Mouse (Mus musculus): ENCODE measurements around the gene Adk. TPM values are rescaled to one million over a fixed set of nuclear protein-coding genes. Genes with fewer than 3 reads are reported as not detected.

Gene Adk
- polyA plus RNA-seq, 1 experiment from 2014 or later = 104 TPM

DNA sequence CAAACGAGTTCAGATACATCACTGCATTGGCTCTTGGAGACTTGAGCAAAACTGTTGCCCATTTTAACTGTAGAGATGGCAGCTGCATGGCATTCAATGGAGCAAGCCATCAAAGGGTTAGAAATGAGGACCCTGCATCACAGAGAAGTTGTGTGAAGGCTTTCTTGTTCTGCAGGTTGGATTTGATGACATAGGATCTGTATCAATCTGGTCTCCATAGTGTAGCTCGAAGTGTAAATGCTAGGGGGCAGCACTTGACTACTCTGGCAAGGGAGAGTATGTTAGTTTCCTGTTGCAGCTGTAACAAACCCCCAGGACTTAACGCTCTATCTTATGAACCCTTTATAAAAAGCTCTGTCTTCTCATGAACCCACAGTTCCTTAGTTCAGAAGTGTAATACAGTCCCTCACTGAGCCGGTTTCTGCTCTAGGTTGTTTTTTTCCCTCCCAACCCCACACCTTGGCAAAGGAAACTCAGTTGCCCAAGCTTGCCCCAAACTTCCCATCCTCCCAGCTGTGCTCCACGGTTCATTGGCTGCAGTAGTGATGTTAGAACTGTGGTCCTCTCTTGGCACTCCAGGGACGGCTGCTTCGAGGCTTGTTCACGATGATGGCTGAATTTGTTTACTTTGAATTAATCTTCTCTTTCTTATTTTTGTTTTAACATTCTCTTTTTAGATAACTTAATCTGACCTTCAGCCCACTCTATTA lies 91.2 kb downstream of the Adk start:
- Histone ChIP-seq H3K4me3 (no peak overlapping the region), H3K4me2 (no peak overlapping the region), H3K9ac (no peak overlapping the region), H3K27ac (peak overlapping the region; percentile 57), H3K4me1 (peaks cover 23% of the 10 kb centered on the region; the same call in 1 of the 2 replicates), H3K27me3 (no peaks in the 10 kb centered on the region), H3K36me3 (ENCODE audit: poor library complexity, severe bottlenecking) (no peaks in the 10 kb centered on the region), H3K9me3 (replicated peaks) (no peaks in the 10 kb centered on the region)
- WGBS = 42% methylated on average over 8 of the region's 8 CpGs
- peak; percentile 69 for ATAC-seq

DNA sequence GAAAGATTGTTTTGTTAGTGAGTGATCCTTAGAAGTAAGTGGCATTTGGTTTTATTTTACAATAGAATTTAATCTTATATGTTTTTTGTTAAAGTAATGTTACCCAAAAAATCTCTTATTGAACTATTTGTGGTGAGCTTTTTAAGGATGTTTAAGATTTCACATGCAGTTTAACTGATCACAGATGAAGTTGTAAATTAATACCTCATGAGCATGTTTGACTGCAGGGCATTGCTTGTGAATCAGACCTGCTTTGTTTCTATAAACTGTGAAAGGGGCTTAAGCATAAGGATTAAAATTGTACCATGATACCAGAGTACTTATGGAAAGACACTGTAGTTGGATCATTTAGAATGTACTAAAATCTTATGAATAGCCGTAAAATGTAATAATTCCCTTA lies 94.8 kb downstream of the Adk start:
- 92% methylated on average over 1 of the region's 1 CpGs for WGBS
- Histone ChIP-seq H3K4me2 (no peak overlapping the region), H3K9ac (no peak overlapping the region), H3K27me3 (no peaks in the 10 kb centered on the region), H3K36me3 (ENCODE audit: poor library complexity, severe bottlenecking) (no peaks in the 10 kb centered on the region), H3K4me1 (peaks cover 23% of the 10 kb centered on the region; the same call in 1 of the 2 replicates), H3K9me3 (replicated peaks) (no peaks in the 10 kb centered on the region), H3K4me3 (no peak overlapping the region), H3K27ac (no peak overlapping the region)
- ATAC-seq = no peak

DNA sequence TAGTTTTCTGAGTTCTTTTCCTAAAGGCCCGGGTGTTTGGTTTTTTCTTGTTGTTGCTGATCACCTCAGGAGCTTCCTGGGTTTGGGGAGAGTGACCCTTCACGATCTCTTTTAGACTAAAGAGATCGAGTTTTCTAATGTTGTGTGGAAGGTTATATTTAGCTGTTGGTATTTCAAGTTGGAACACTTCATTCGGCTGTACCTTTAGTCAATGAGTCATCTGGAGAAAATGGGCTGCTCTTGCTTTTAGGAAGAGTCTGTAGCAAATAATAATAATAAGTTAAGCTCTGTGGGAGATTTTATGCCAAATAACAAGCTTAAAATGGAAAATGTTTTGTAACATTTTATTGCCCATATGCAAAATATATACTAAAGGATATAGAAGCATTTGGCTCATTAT lies 97.9 kb downstream of the Adk start:
- Histone ChIP-seq H3K27ac (no peak overlapping the region), H3K4me1 (peaks cover 5% of the 10 kb centered on the region; the same call in 1 of the 2 replicates), H3K9me3 (replicated peaks) (no peaks in the 10 kb centered on the region), H3K9ac (no peak overlapping the region), H3K36me3 (ENCODE audit: poor library complexity, severe bottlenecking) (no peaks in the 10 kb centered on the region), H3K4me3 (no peak overlapping the region), H3K4me2 (no peak overlapping the region), H3K27me3 (no peaks in the 10 kb centered on the region)
- ATAC-seq = no peak
- WGBS = 89% methylated on average over 4 of the region's 4 CpGs

DNA sequence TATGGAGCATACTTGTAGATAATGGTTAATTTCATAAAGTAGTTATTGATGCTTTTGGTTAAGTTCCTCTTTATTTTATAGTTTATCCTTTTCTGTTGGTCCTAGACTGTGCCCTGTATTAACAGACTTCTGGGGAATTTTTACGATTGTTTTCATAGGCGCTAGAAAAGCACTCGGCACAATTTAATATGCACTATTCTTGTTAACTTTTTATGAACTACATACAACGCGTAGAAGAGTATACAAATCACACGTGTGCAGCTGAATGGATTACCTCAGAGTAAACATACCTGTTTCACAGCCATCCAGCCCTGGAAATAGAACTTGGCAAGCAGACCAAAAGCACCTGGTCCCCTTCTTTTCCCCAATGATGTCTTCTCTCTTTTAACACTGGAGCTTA lies 99.7 kb downstream of the Adk start:
- Histone ChIP-seq H3K9ac (no peak overlapping the region), H3K4me2 (no peak overlapping the region), H3K27ac (no peak overlapping the region), H3K36me3 (ENCODE audit: poor library complexity, severe bottlenecking) (no peaks in the 10 kb centered on the region), H3K9me3 (replicated peaks) (no peaks in the 10 kb centered on the region), H3K4me1 (no peaks in the 10 kb centered on the region), H3K27me3 (no peaks in the 10 kb centered on the region), H3K4me3 (no peak overlapping the region)
- ATAC-seq = no peak
- WGBS = 94% methylated on average over 6 of the region's 6 CpGs

DNA sequence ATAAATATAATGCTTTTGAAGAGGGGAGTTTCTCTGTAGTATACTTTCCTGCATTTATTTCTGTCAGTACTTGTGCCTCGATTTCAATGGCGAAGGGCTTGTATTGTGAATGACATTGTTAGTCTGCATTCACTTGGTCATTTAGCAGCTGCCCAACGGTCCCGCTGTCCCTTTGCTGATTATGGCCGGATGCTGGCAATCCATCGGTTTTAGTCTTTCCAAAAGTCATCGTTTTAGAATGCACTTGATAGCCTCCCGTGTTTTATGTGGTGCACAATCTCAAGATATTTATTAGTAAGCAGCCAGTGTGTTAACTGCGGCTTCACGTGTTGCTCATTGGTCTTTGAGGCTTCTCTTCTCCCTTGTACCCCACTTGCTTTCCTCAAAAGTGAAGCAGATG lies 113.3 kb downstream of the Adk start:
- Histone ChIP-seq H3K27me3 (no peaks in the 10 kb centered on the region), H3K9ac (no peak overlapping the region), H3K9me3 (replicated peaks) (no peaks in the 10 kb centered on the region), H3K36me3 (ENCODE audit: poor library complexity, severe bottlenecking) (no peaks in the 10 kb centered on the region), H3K4me3 (no peak overlapping the region), H3K4me1 (peaks cover 10% of the 10 kb centered on the region; the same call in 1 of the 2 replicates), H3K27ac (no peak overlapping the region), H3K4me2 (no peak overlapping the region)
- 39% methylated on average over 10 of the region's 10 CpGs for WGBS
- no peak for ATAC-seq

DNA sequence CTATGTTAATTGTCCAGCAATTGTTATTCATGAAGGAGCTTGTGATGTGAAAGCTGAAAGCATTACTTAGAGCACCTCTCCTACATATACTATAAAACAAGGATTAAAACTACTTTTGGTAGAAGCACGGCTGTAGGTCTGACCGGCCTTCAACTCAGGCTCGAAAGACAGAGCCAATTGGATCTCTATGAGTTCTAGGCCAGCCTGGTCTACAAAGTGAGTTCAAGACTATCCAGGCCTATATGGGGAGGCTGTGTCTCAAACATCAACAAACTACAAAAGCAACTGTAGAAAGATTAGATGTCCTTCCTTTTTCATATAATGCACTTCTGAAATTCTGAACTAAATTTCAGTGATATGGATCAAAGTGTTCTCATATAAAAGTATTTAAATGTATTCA lies 113.7 kb downstream of the Adk start:
- ATAC-seq = no peak
- Histone ChIP-seq H3K9ac (no peak overlapping the region), H3K27ac (no peak overlapping the region), H3K9me3 (replicated peaks) (no peaks in the 10 kb centered on the region), H3K4me3 (no peak overlapping the region), H3K36me3 (ENCODE audit: poor library complexity, severe bottlenecking) (no peaks in the 10 kb centered on the region), H3K4me1 (peaks cover 10% of the 10 kb centered on the region; the same call in 1 of the 2 replicates), H3K27me3 (no peaks in the 10 kb centered on the region), H3K4me2 (no peak overlapping the region)
- 63% methylated on average over 3 of the region's 3 CpGs for WGBS

DNA sequence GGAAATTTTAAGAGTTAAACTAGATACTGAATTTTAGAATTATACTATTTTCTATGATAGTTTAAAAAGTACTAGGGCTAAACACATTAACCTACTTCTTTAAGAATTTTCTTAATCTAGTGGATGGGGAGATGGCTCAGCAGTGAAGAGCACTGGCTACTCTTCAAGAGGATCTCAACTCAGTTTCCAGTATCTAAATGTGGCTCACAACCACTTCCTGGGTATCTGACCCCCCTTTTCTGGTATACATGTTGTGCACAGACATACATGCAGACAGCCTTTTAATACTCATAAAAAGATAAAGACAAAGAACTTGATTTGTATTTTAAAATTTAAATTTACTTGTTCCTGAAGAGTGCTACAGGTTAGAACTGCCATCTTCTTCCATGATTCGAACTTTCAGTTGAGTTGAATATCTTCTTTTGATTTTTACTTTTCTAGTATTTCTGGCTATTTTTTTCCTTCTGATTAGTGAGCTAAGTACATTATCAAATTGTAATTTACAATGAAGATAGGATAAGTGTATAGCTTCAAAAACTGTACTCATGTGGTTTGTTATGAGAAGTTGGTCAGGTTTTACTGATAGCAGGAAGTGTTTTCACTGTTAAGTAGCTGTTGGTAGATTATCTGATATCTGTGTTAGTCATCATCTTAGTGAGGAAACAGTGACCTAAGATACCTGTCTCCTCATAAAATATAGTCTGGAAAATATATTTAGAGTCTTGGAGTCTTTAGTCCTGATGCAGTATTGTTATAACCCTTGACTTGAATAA lies 121.8 kb downstream of the Adk start:
- Histone ChIP-seq H3K9ac (no peak overlapping the region), H3K9me3 (replicated peaks) (no peaks in the 10 kb centered on the region), H3K4me3 (no peak overlapping the region), H3K27me3 (no peaks in the 10 kb centered on the region), H3K4me2 (no peak overlapping the region), H3K36me3 (ENCODE audit: poor library complexity, severe bottlenecking) (no peaks in the 10 kb centered on the region), H3K4me1 (no peaks in the 10 kb centered on the region), H3K27ac (no peak overlapping the region)
- ATAC-seq = no peak
- WGBS = 92% methylated on average over 1 of the region's 1 CpGs

DNA sequence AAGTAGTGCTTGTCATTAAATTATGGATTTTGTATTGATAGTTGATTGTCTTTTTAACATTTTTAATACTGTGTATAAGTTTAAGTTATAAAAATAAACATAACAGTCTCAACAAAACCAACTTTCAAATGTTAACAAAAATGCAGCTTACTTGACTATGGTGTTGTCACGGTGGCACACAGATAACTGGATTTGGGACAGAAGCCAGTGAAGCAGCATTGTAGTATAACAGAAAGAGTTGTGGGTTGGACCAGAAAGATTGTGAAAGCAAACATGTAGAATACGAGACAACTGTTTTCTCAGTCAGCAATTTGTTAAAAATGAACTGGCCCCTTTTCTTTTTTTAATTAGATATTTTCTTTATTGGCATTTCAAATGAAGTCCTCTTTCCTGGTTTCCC lies 122.4 kb downstream of the Adk start:
- no peak overlapping the region for H3K9ac ChIP-seq
- no peak overlapping the region for H3K4me3 ChIP-seq
- 86% methylated on average over 2 of the region's 2 CpGs for WGBS
- ATAC-seq = no peak
- no peaks in the 10 kb centered on the region for H3K4me1 ChIP-seq
- no peaks in the 10 kb centered on the region for H3K9me3 ChIP-seq (replicated peaks)
- no peaks in the 10 kb centered on the region for H3K27me3 ChIP-seq
- no peaks in the 10 kb centered on the region for H3K36me3 ChIP-seq (ENCODE audit: poor library complexity, severe bottlenecking)
- H3K27ac ChIP-seq = no peak overlapping the region
- no peak overlapping the region for H3K4me2 ChIP-seq

DNA sequence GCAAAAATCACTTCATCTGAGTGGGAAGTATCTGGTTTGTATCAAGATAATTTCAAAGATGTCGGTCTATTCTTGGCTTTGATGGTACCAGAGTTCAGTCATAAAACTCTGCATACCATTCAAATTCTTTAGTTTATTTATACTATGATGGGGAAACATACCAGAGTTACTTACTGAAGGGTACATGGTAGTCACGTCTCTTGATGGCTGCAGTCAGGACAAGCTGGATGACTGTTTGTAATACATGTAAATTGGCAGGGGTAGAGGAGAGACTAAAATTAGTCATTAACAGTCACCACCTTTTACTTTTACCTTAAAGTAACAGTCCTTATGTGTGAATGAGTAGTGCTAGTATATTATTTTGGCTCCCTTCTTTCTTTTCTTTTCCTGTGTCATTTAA lies 125.4 kb downstream of the Adk start:
- Histone ChIP-seq H3K27me3 (no peaks in the 10 kb centered on the region), H3K9me3 (replicated peaks) (no peaks in the 10 kb centered on the region), H3K4me2 (no peak overlapping the region), H3K4me1 (no peaks in the 10 kb centered on the region), H3K4me3 (no peak overlapping the region), H3K36me3 (ENCODE audit: poor library complexity, severe bottlenecking) (no peaks in the 10 kb centered on the region), H3K27ac (no peak overlapping the region), H3K9ac (no peak overlapping the region)
- ATAC-seq = no peak
- 87% methylated on average over 2 of the region's 2 CpGs for WGBS

DNA sequence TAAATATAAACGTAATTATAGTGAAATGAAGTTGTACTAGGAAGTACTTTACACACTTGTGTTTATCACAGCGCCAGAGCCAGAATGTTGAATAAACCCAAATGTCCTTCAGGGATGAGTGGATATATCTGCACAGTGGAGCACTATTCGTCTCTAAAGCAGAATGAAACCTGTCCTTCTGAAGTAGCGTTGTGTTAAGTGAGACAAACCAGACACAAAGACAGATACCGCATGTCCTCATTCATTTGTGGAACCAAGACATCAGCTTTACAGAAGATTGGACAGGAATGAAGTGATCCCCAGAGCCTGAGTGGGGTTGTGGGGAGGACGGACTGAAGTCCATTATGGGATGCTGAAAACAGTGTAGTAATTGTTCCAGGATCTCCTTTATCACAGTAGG lies 126.0 kb downstream of the Adk start:
- Histone ChIP-seq H3K9ac (no peak overlapping the region), H3K27ac (no peak overlapping the region), H3K4me2 (no peak overlapping the region), H3K4me3 (no peak overlapping the region), H3K36me3 (ENCODE audit: poor library complexity, severe bottlenecking) (no peaks in the 10 kb centered on the region), H3K4me1 (no peaks in the 10 kb centered on the region), H3K27me3 (no peaks in the 10 kb centered on the region), H3K9me3 (replicated peaks) (no peaks in the 10 kb centered on the region)
- WGBS = 85% methylated on average over 6 of the region's 6 CpGs
- ATAC-seq = no peak

DNA sequence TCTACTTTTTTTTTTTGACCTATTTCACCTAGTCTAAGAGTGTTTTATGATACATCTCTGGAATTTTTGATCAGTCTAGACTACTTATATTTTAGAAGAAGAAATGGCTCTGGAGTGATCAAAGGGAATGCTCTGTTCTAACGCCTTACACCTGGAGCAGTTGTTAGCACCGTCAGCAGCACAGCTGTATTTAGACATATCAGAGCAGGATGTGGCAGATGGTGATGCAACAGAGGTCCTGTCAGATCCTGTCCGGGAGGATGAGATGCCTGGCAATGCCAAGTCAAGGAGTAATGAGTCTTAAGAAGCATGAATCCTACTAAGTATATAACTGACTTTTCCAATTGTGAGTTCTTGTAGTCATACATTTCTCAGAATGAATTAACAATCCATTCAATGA lies 128.7 kb downstream of the Adk start:
- Histone ChIP-seq H3K4me1 (no peaks in the 10 kb centered on the region), H3K9me3 (replicated peaks) (no peaks in the 10 kb centered on the region), H3K27me3 (no peaks in the 10 kb centered on the region), H3K9ac (no peak overlapping the region), H3K4me2 (no peak overlapping the region), H3K27ac (no peak overlapping the region), H3K4me3 (no peak overlapping the region), H3K36me3 (ENCODE audit: poor library complexity, severe bottlenecking) (no peaks in the 10 kb centered on the region)
- WGBS = 80% methylated on average over 3 of the region's 3 CpGs
- no peak for ATAC-seq

DNA sequence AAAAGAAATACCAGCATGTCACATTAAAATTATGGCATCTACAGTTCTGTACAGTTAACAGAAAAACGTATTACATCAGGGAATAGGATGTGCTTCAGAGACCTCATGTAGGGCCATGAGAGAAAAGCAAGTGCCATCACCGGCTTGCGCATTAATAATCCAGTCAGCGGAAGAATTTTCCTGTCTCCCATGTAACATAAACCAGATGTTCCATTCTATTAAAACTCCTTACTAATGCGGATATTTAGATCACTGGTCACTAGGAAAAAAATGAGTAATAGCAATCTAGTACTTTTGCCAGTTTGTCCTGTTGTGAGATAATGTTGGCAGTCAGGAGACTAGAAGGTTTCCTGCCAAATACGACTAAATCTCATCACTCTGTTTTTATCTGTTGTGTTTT lies 139.6 kb downstream of the Adk start:
- WGBS = 88% methylated on average over 6 of the region's 6 CpGs
- Histone ChIP-seq H3K9ac (no peak overlapping the region), H3K4me1 (peaks cover 8% of the 10 kb centered on the region), H3K4me3 (no peak overlapping the region), H3K9me3 (replicated peaks) (no peaks in the 10 kb centered on the region), H3K4me2 (no peak overlapping the region), H3K36me3 (ENCODE audit: poor library complexity, severe bottlenecking) (no peaks in the 10 kb centered on the region), H3K27me3 (no peaks in the 10 kb centered on the region), H3K27ac (no peak overlapping the region)
- ATAC-seq = no peak

Measured in forebrain, embryonic 13.5 days (tissue).